Mouse (Mus musculus): ENCODE measurements at regions not wholly inside any gene's neighbourhood (a gene's known extent, or its start where the extent isn't known, plus 50 kb on each side); places are given as distances from the start of the nearest gene placed in this dataset.

- Histone ChIP-seq H3K27ac (no peak overlapping the region), H3K9me3 (no peaks in the 10 kb centered on the region), H3K4me3 (no peak overlapping the region), H3K4me1 (peaks cover 16% of the 10 kb centered on the region; the same call in 1 of the 2 replicates), H3K27me3 (ENCODE audit: insufficient read depth, poor library complexity, severe bottlenecking) (no peaks in the 10 kb centered on the region), H3K36me3 (no peaks in the 10 kb centered on the region)
- 81% methylated on average over 5 of the region's 5 CpGs for WGBS
- DNase-seq (ENCODE audit: low spot score): no peak
These were observed 51.8 kb downstream of the Calml3 start for GRCm38 (mm10) chr13:3752334-3752733.

DNA sequence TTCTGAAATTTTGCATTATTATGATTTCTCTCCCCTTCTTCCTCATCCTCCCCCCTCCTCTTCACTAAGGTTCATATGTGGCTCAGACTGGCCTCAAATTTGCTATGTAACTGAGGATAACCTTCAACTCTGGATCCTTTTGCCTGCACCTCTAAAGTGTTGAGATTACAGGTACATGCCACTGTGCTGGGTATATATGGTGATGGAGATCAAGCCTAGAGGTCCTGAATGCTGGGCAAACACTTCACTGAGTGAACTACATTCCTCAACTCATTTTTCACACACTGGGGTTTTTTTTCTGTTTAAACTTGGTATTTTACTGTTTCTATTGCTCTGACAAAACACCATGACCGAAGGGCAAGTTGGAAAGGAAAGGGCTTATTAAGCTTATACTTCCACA, 52.9 kb downstream of the Calml3 start:
- H3K9me3 ChIP-seq: no peaks in the 10 kb centered on the region
- H3K36me3 ChIP-seq: no peaks in the 10 kb centered on the region
- no peaks in the 10 kb centered on the region for H3K27me3 ChIP-seq (ENCODE audit: insufficient read depth, poor library complexity, severe bottlenecking)
- DNase-seq (ENCODE audit: low spot score): no peak
- peaks cover 18% of the 10 kb centered on the region; the same call in 1 of the 2 replicates for H3K4me1 ChIP-seq
- H3K4me3 ChIP-seq: no peak overlapping the region
- WGBS: 84% methylated on average over 1 of the region's 1 CpGs
- H3K27ac ChIP-seq: no peak overlapping the region

GRCm38 (mm10) chr13:3750756-3751155, 53.4 kb downstream of the Calml3 start:
- H3K36me3 ChIP-seq: no peaks in the 10 kb centered on the region
- peaks cover 18% of the 10 kb centered on the region; the same call in 1 of the 2 replicates for H3K4me1 ChIP-seq
- H3K4me3 ChIP-seq: no peak overlapping the region
- 59% methylated on average over 1 of the region's 1 CpGs for WGBS
- H3K27me3 ChIP-seq (ENCODE audit: insufficient read depth, poor library complexity, severe bottlenecking): no peaks in the 10 kb centered on the region
- no peak for DNase-seq (ENCODE audit: low spot score)
- H3K9me3 ChIP-seq: no peaks in the 10 kb centered on the region
- H3K27ac ChIP-seq: no peak overlapping the region

DNA sequence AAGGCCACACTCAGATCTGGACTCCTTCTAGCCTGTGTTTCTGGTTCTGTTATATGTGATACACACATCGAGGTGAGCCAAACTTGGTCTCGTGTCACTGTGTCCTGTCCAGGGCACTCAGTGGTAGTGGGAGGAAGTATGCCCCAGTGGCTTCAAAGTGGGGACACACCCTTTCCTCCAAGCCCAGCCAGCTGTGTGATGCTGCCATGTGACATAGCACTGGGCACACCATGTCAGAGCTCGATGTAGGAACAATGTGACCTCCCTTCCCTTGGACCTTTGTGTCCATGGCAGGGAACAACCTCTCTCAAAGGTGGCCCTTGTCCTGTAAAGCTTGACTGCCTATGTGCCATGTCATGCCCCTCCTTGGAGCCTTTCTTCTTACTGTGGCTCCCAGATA, 54.5 kb downstream of the Calml3 start:
- H3K9me3 ChIP-seq: no peaks in the 10 kb centered on the region
- no peak overlapping the region for H3K4me3 ChIP-seq
- no peak overlapping the region for H3K27ac ChIP-seq
- 85% methylated on average over 3 of the region's 3 CpGs for WGBS
- no peaks in the 10 kb centered on the region for H3K36me3 ChIP-seq
- no peak for DNase-seq (ENCODE audit: low spot score)
- peaks cover 18% of the 10 kb centered on the region; the same call in 1 of the 2 replicates for H3K4me1 ChIP-seq
- no peaks in the 10 kb centered on the region for H3K27me3 ChIP-seq (ENCODE audit: insufficient read depth, poor library complexity, severe bottlenecking)

DNA sequence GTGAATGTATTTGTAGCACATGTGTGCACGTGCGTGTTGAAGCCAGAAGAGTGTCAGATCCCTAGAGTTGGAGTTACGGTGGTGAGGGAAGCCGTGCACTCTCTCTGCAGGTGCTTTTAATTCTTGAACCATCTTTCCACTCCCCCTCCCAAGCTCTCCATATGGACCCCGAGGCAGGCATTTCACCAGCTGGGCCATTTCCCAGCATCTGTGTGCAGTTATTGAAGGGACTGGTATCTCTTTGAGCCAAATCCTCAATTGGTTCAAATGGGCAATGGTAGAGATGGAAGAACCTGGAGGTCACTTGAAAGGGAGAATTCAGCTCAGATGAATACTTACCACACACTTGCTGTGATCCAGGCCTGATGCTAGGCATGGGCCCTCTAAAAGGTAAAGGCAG, 55.3 kb downstream of the Calml3 start:
- Histone ChIP-seq H3K4me1 (peaks cover 19% of the 10 kb centered on the region; the same call in 1 of the 2 replicates), H3K9me3 (no peaks in the 10 kb centered on the region), H3K4me3 (no peak overlapping the region), H3K27me3 (ENCODE audit: insufficient read depth, poor library complexity, severe bottlenecking) (no peaks in the 10 kb centered on the region), H3K27ac (no peak overlapping the region), H3K36me3 (no peaks in the 10 kb centered on the region)
- 87% methylated on average over 5 of the region's 5 CpGs for WGBS
- DNase-seq (ENCODE audit: low spot score): no peak

- Histone ChIP-seq H3K4me3 (no peak overlapping the region), H3K36me3 (no peaks in the 10 kb centered on the region), H3K9me3 (no peaks in the 10 kb centered on the region), H3K27ac (0 out of 2 replicates have a peak overlapping the region, but pooled peaks have one; percentile 56), H3K27me3 (ENCODE audit: insufficient read depth, poor library complexity, severe bottlenecking) (no peaks in the 10 kb centered on the region), H3K4me1 (peaks cover 39% of the 10 kb centered on the region)
- 72% methylated on average over 10 of the region's 10 CpGs for WGBS
- no peak for DNase-seq (ENCODE audit: low spot score)
These were observed 57.6 kb downstream of the Calml3 start for GRCm38 (mm10) chr13:3746524-3746923.

GRCm38 (mm10) chr13:3744870-3745269, 59.2 kb downstream of the Calml3 start:
- no peak for DNase-seq (ENCODE audit: low spot score)
- Histone ChIP-seq H3K27ac (no peak overlapping the region), H3K4me3 (no peak overlapping the region), H3K4me1 (peaks cover 28% of the 10 kb centered on the region), H3K9me3 (no peaks in the 10 kb centered on the region), H3K36me3 (no peaks in the 10 kb centered on the region), H3K27me3 (ENCODE audit: insufficient read depth, poor library complexity, severe bottlenecking) (no peaks in the 10 kb centered on the region)
- WGBS: 79% methylated on average over 3 of the region's 3 CpGs

DNA sequence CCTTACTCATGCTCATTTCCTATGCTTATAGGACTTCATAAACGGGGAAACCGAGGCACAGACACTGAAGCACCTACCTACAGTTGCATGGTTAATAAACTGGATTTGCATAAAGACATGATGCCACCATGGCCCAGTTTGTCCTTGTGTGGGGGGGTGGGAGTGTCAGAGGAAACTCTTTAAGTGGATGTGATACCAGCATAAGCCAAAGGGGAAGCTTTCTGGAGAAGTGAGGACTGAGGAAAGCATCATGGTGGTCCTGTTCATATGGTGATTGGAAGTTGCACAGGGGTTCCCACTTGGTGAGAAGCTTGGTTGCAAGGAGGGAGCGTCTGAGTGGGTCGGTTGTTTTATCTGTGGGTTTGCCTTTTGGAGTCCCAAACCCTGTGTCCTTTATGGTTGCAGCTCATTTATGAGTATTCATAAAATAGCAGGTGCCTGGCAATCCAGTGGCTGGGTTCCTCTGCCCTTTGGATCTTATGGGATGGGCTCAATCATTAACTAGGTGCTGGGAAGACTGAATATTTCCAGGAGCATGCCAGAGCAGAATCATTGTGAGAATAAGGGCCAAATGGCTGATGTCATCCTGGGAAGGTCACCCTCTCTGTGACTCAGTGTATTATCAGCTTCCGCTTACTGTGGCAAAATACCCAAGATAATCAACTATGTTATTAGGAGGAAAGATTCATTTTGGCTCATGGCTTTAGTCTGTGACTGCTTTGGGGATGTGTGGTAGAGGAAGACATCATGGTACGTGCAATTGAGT, 60.2 kb downstream of the Calml3 start:
- no peak for DNase-seq (ENCODE audit: low spot score)
- H3K27ac ChIP-seq: no peak overlapping the region
- H3K9me3 ChIP-seq: no peaks in the 10 kb centered on the region
- H3K36me3 ChIP-seq: no peaks in the 10 kb centered on the region
- WGBS: 76% methylated on average over 6 of the region's 6 CpGs
- H3K27me3 ChIP-seq (ENCODE audit: insufficient read depth, poor library complexity, severe bottlenecking): no peaks in the 10 kb centered on the region
- no peak overlapping the region for H3K4me3 ChIP-seq
- peaks cover 24% of the 10 kb centered on the region for H3K4me1 ChIP-seq

DNA sequence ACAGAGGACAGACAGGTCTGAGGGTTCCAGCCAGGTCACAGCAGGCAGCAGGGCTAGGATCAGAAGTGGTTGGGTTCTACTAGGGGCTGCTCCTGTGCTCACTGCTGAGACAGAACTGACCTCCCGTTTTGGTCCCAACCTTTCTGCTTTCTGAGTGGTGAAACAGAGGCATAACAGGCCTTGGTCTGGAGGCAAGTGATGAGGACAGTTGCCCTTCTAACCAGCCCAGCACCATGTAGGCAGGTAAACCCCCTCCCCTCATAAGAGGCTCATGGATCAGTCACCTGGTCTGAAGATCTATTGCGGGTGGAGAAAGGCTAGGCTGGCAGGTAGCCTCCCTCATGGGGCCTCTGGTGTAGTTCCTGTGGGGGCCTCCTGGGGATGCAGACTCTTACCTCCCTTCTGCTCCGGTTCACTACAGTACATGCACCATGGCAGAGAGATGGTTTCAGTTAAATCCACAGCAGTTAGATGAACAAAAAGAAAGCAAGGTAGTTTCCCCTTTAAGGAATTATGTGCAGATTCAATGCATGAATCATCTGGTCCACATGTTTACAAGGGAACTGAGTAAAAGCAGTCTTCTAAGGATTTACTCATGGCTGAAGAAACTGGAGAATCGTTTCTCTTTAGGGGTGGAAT, 61.2 kb downstream of the Calml3 start:
- H3K4me1 ChIP-seq: peaks cover 24% of the 10 kb centered on the region
- peak overlapping the region; percentile 80 for H3K27ac ChIP-seq
- DNase-seq (ENCODE audit: low spot score): no peak
- H3K36me3 ChIP-seq: no peaks in the 10 kb centered on the region
- H3K27me3 ChIP-seq (ENCODE audit: insufficient read depth, poor library complexity, severe bottlenecking): no peaks in the 10 kb centered on the region
- no peak overlapping the region for H3K4me3 ChIP-seq
- WGBS: 41% methylated on average over 4 of the region's 4 CpGs
- H3K9me3 ChIP-seq: no peaks in the 10 kb centered on the region

GRCm38 (mm10) chr13:3742094-3742730, 61.9 kb downstream of the Calml3 start:
- no peaks in the 10 kb centered on the region for H3K27me3 ChIP-seq (ENCODE audit: insufficient read depth, poor library complexity, severe bottlenecking)
- no peaks in the 10 kb centered on the region for H3K36me3 ChIP-seq
- H3K4me1 ChIP-seq: peaks cover 22% of the 10 kb centered on the region
- no peaks in the 10 kb centered on the region for H3K9me3 ChIP-seq
- peak; percentile 77 for DNase-seq (ENCODE audit: low spot score)
- peak overlapping the region; percentile 80 for H3K27ac ChIP-seq
- no peak overlapping the region for H3K4me3 ChIP-seq
- WGBS: 51% methylated on average over 2 of the region's 2 CpGs

- Histone ChIP-seq H3K27ac (peak overlapping the region; percentile 56; the same call in 1 of the 2 replicates), H3K4me3 (no peak overlapping the region), H3K27me3 (ENCODE audit: insufficient read depth, poor library complexity, severe bottlenecking) (no peaks in the 10 kb centered on the region), H3K9me3 (no peaks in the 10 kb centered on the region), H3K4me1 (peaks cover 19% of the 10 kb centered on the region), H3K36me3 (no peaks in the 10 kb centered on the region)
- no peak for DNase-seq (ENCODE audit: low spot score)
- WGBS: 29% methylated on average over 2 of the region's 2 CpGs
These were observed 73.5 kb downstream of the Calml3 start for GRCm38 (mm10) chr13:3730699-3731021.

- H3K4me3 ChIP-seq: no peak overlapping the region
- H3K9me3 ChIP-seq: no peaks in the 10 kb centered on the region
- no peaks in the 10 kb centered on the region for H3K36me3 ChIP-seq
- no peak for DNase-seq (ENCODE audit: low spot score)
- peaks cover 19% of the 10 kb centered on the region for H3K4me1 ChIP-seq
- WGBS: 5% methylated on average over 3 of the region's 3 CpGs
- peak overlapping the region; percentile 56; the same call in 1 of the 2 replicates for H3K27ac ChIP-seq
- no peaks in the 10 kb centered on the region for H3K27me3 ChIP-seq (ENCODE audit: insufficient read depth, poor library complexity, severe bottlenecking)
These were observed 74.0 kb downstream of the Calml3 start for GRCm38 (mm10) chr13:3729926-3730698.
